Mouse (Mus musculus): ENCODE data around the gene Ctnnd1. TPM values are rescaled to one million over a fixed set of nuclear protein-coding genes. Genes with fewer than 3 reads are reported as not detected.

Ctnnd1 gene
- polyA plus RNA-seq, 1 experiment, result 79.9 TPM

- Histone ChIP-seq H3K27me3 (ENCODE audit: control insufficient read depth, insufficient read depth, insufficient read length) (no peaks in the 10 kb centered on the region), H3K36me3 (ENCODE audit: control insufficient read depth, insufficient read depth) (peaks cover 47% of the 10 kb centered on the region), H3K79me3 (ENCODE audit: low read depth) (peaks cover 19% of the 10 kb centered on the region), H3K4me3 (ENCODE audit: insufficient read depth, poor library complexity, severe bottlenecking) (peak overlapping the region; percentile 99), H3K79me2 (ENCODE audit: control insufficient read depth, insufficient read depth) (peaks cover 32% of the 10 kb centered on the region), H3ac (ENCODE audit: control insufficient read depth, insufficient read length, low read depth) (peak overlapping the region; percentile 81)
- TF ChIP-seq MAX (IDR thresholded peaks at IDR 0.05), result peak; percentile 8
- no peak for TF ChIP-seq USF1 (IDR thresholded peaks at IDR 0.05; ENCODE audit: low read depth)
These were observed 19.4 kb upstream of the Ctnnd1 start for GRCm38 (mm10) chr2:84669828-84670568.

GRCm38 (mm10) chr2:84666081-84666480 is 15.5 kb upstream of the Ctnnd1 start:
- no peak overlapping the region for H3K4me3 ChIP-seq (ENCODE audit: insufficient read depth, poor library complexity, severe bottlenecking)
- H3K36me3 ChIP-seq (ENCODE audit: control insufficient read depth, insufficient read depth), result peaks cover 21% of the 10 kb centered on the region
- H3ac ChIP-seq (ENCODE audit: control insufficient read depth, insufficient read length, low read depth), result no peak overlapping the region
- peaks cover 19% of the 10 kb centered on the region for H3K79me3 ChIP-seq (ENCODE audit: low read depth)
- TF ChIP-seq CTCF (IDR thresholded peaks at IDR 0.05; ENCODE audit: control insufficient read depth, insufficient read depth, insufficient read length), result no peak
- peaks cover 29% of the 10 kb centered on the region for H3K79me2 ChIP-seq (ENCODE audit: control insufficient read depth, insufficient read depth)
- no peaks in the 10 kb centered on the region for H3K27me3 ChIP-seq (ENCODE audit: control insufficient read depth, insufficient read depth, insufficient read length)

- Histone ChIP-seq H3K27me3 (ENCODE audit: control insufficient read depth, insufficient read depth, insufficient read length) (no peaks in the 10 kb centered on the region), H3K79me3 (ENCODE audit: low read depth) (no peaks in the 10 kb centered on the region), H3K36me3 (ENCODE audit: control insufficient read depth, insufficient read depth) (peaks cover 6% of the 10 kb centered on the region), H3K4me3 (ENCODE audit: insufficient read depth, poor library complexity, severe bottlenecking) (no peak overlapping the region), H3K79me2 (ENCODE audit: control insufficient read depth, insufficient read depth) (no peaks in the 10 kb centered on the region), H3ac (ENCODE audit: control insufficient read depth, insufficient read length, low read depth) (no peak overlapping the region)
- no peak for TF ChIP-seq MYOD1 (IDR thresholded peaks at IDR 0.05; ENCODE audit: control insufficient read depth, insufficient read length, low read depth)
- TF ChIP-seq CTCF (IDR thresholded peaks at IDR 0.05; ENCODE audit: control insufficient read depth, insufficient read depth, insufficient read length), result no peak
- TF ChIP-seq CEBPB (IDR thresholded peaks at IDR 0.05; ENCODE audit: low read depth), result no peak
- no peak for TF ChIP-seq FOSL1 (IDR thresholded peaks at IDR 0.05; ENCODE audit: insufficient read depth, low read length, poor library complexity, severe bottlenecking)
- no peak for TF ChIP-seq MAX (IDR thresholded peaks at IDR 0.05)
- TF ChIP-seq MYOG (IDR thresholded peaks at IDR 0.05; ENCODE audit: control insufficient read depth, extremely low read depth, insufficient read length), result no peak
These were observed 12.3 kb upstream of the Ctnnd1 start for GRCm38 (mm10) chr2:84662866-84663265.

- Histone ChIP-seq H3K4me3 (ENCODE audit: insufficient read depth, poor library complexity, severe bottlenecking) (no peak overlapping the region), H3K79me2 (ENCODE audit: control insufficient read depth, insufficient read depth) (no peaks in the 10 kb centered on the region), H3K79me3 (ENCODE audit: low read depth) (no peaks in the 10 kb centered on the region), H3K27me3 (ENCODE audit: control insufficient read depth, insufficient read depth, insufficient read length) (no peaks in the 10 kb centered on the region), H3K36me3 (ENCODE audit: control insufficient read depth, insufficient read depth) (no peaks in the 10 kb centered on the region), H3ac (ENCODE audit: control insufficient read depth, insufficient read length, low read depth) (no peak overlapping the region)
- TF ChIP-seq USF1 (IDR thresholded peaks at IDR 0.05; ENCODE audit: low read depth) (no peak), CTCF (IDR thresholded peaks at IDR 0.05; ENCODE audit: control insufficient read depth, insufficient read depth, insufficient read length) (peak; percentile 32)
These were observed 9.7 kb upstream of the Ctnnd1 start for GRCm38 (mm10) chr2:84660253-84660652.

- H3K36me3 ChIP-seq (ENCODE audit: control insufficient read depth, insufficient read depth), result no peaks in the 10 kb centered on the region
- no peak within 1 kb of the TSS for H3ac ChIP-seq (ENCODE audit: control insufficient read depth, insufficient read length, low read depth)
- no peaks in the 10 kb centered on the region for H3K27me3 ChIP-seq (ENCODE audit: control insufficient read depth, insufficient read depth, insufficient read length)
- no peak for TF ChIP-seq CTCF (IDR thresholded peaks at IDR 0.05; ENCODE audit: control insufficient read depth, insufficient read depth, insufficient read length)
- no peak for TF ChIP-seq MAX (IDR thresholded peaks at IDR 0.05)
- TF ChIP-seq USF1 (IDR thresholded peaks at IDR 0.05; ENCODE audit: low read depth), result no peak
- no peak for TF ChIP-seq CEBPB (IDR thresholded peaks at IDR 0.05; ENCODE audit: low read depth)
- no peak for TF ChIP-seq FOSL1 (IDR thresholded peaks at IDR 0.05; ENCODE audit: insufficient read depth, low read length, poor library complexity, severe bottlenecking)
- TF ChIP-seq MYOG (IDR thresholded peaks at IDR 0.05; ENCODE audit: control insufficient read depth, extremely low read depth, insufficient read length), result no peak
- TF ChIP-seq MYOD1 (IDR thresholded peaks at IDR 0.05; ENCODE audit: control insufficient read depth, insufficient read length, low read depth), result no peak
- no peaks in the 10 kb centered on the region for H3K79me3 ChIP-seq (ENCODE audit: low read depth)
- no peak within 1 kb of the TSS for H3K4me3 ChIP-seq (ENCODE audit: insufficient read depth, poor library complexity, severe bottlenecking)
- no peaks in the 10 kb centered on the region for H3K79me2 ChIP-seq (ENCODE audit: control insufficient read depth, insufficient read depth)
These were observed 8.2 kb upstream of the Ctnnd1 start, which contains the start of gene Btbd18 for GRCm38 (mm10) chr2:84658806-84659205. Gene Btbd18 (plus strand): TSS chr2:84659079.

- H3K79me2 ChIP-seq (ENCODE audit: control insufficient read depth, insufficient read depth), result peaks cover 4% of the 10 kb centered on the region
- H3K36me3 ChIP-seq (ENCODE audit: control insufficient read depth, insufficient read depth), result no peaks in the 10 kb centered on the region
- no peak overlapping the region for H3K4me3 ChIP-seq (ENCODE audit: insufficient read depth, poor library complexity, severe bottlenecking)
- H3K27me3 ChIP-seq (ENCODE audit: control insufficient read depth, insufficient read depth, insufficient read length), result no peaks in the 10 kb centered on the region
- H3K79me3 ChIP-seq (ENCODE audit: low read depth), result no peaks in the 10 kb centered on the region
- H3ac ChIP-seq (ENCODE audit: control insufficient read depth, insufficient read length, low read depth), result no peak overlapping the region
- TF ChIP-seq MYOG (IDR thresholded peaks at IDR 0.05; ENCODE audit: control insufficient read depth, extremely low read depth, insufficient read length), result no peak
- no peak for TF ChIP-seq USF1 (IDR thresholded peaks at IDR 0.05; ENCODE audit: low read depth)
- TF ChIP-seq MAX (IDR thresholded peaks at IDR 0.05), result no peak
- no peak for TF ChIP-seq FOSL1 (IDR thresholded peaks at IDR 0.05; ENCODE audit: insufficient read depth, low read length, poor library complexity, severe bottlenecking)
- no peak for TF ChIP-seq MYOD1 (IDR thresholded peaks at IDR 0.05; ENCODE audit: control insufficient read depth, insufficient read length, low read depth)
These were observed 5.3 kb upstream of the Ctnnd1 start for GRCm38 (mm10) chr2:84655864-84656263.

Data from C2C12 (cell line).